Mouse (Mus musculus) olfactory bulb, adult 2 months (tissue): ENCODE measurements around the gene Krtap10-4. TPM values are rescaled to one million over a fixed set of nuclear protein-coding genes. Genes with fewer than 3 reads are reported as not detected.
"Not testable (repeated sequence)": the region's sequence is repeated elsewhere in the genome, so short reads cannot be mapped to it uniquely, and the experiment has no call there.

Experiments
- H3K27ac ChIP-seq: fragments of 200-500 bp; 2 replicates; pipeline ENCODE4 v1.5.1; 2012; ENCODE audit warnings: low read depth, low read length; ENCODE audit not compliant: insufficient read depth
- H3K4me1 ChIP-seq: fragments of 200-500 bp; 2 replicates; pipeline ENCODE4 v1.6.1; 2012; ENCODE audit warnings: low read length; ENCODE audit not compliant: control insufficient read depth, insufficient read depth
- H3K4me3 ChIP-seq: fragments of 200-500 bp; 2 replicates; pipeline ENCODE4 v1.5.1; 2012; ENCODE audit warnings: mild to moderate bottlenecking, low read depth, low read length, moderate library complexity; ENCODE audit not compliant: insufficient read depth
- CTCF ChIP-seq: fragments of 200-500 bp; IDR thresholded peaks from 2 replicates; pipeline ENCODE4 v1.5.1; 2012; ENCODE audit warnings: low read depth, mild to moderate bottlenecking, low read length, moderate library complexity; ENCODE audit not compliant: insufficient read depth
- POLR2A ChIP-seq: fragments of 200-500 bp; IDR thresholded peaks from 2 replicates; pipeline ENCODE4 v1.6.1; 2012; ENCODE audit warnings: mild to moderate bottlenecking, low read depth, low read length, moderate library complexity; ENCODE audit not compliant: insufficient read depth
- whole genome bisulfite sequencing: fragments of 180-500 bp; shearing (Covaris S2); methylation state at CpG from one replicate; pipeline ENCODE4 v1.1.7; 2018; 5-methylcytosine and 5-hydroxymethylcytosine counted together
- polyA plus RNA-seq: library from polyadenylated mRNA; stranded (reverse); fragments of >200 nt; gene quantifications from 2 replicates; pipeline ENCODE4 v1.2.4, GENCODE M21; 2012; ENCODE audit warnings: low replicate concordance; ENCODE audit not compliant: missing spikeins, insufficient read depth, insufficient read length

The Krtap10-4 gene
- polyA plus RNA-seq, 1 experiment, result not detected

- 53% methylated on average over 3 of the region's 3 CpGs for WGBS
- H3K27ac ChIP-seq, result no peak overlapping the region
- peaks cover 3% of the 10 kb centered on the region; the same call in 1 of the 2 replicates for H3K4me1 ChIP-seq
- TF ChIP-seq POLR2A (no peak), CTCF (no peak)
- H3K4me3 ChIP-seq, result no peak overlapping the region
These were observed 29.2 kb downstream of the Krtap10-4 start for GRCm38 (mm10) chr10:77797677-77798076.

- Histone ChIP-seq H3K27ac (no peak within 1 kb of the TSS), H3K4me1 (peaks cover 3% of the 10 kb centered on the region; the same call in 1 of the 2 replicates), H3K4me3 (no peak within 1 kb of the TSS)
- 73% methylated on average over 2 of the region's 2 CpGs for WGBS
- TF ChIP-seq POLR2A, result no peak
These were observed 31.9 kb downstream of the Krtap10-4 start, which contains the start of gene Gm9639 for GRCm38 (mm10) chr10:77794976-77795375. TSS of gene Gm9639 (minus strand) at chr10:77795076.

- Histone ChIP-seq H3K4me3 (no peak overlapping the region), H3K4me1 (no peaks in the 10 kb centered on the region), H3K27ac (no peak overlapping the region)
- TF ChIP-seq CTCF (no peak), POLR2A (no peak)
- 85% methylated on average over 2 of the region's 2 CpGs for WGBS
These were observed 38.3 kb downstream of the Krtap10-4 start for GRCm38 (mm10) chr10:77788621-77789020.

- 56% methylated on average over 1 of the region's 1 CpGs for WGBS
- H3K27ac ChIP-seq, H3K4me3 ChIP-seq, H3K4me1 ChIP-seq: not testable (repeated sequence)
These were observed 39.0 kb downstream of the Krtap10-4 start, which contains the start of gene Gm7137 for GRCm38 (mm10) chr10:77787876-77788275. TSS of gene Gm7137 (minus strand) at chr10:77788200.

GRCm38 (mm10) chr10:77783396-77783795 lies 43.5 kb downstream of the Krtap10-4 start:
- WGBS, result 93% methylated on average over 3 of the region's 3 CpGs
- not testable (repeated sequence) for H3K4me1 ChIP-seq, H3K27ac ChIP-seq, H3K4me3 ChIP-seq

GRCm38 (mm10) chr10:77782442-77782841 lies 44.5 kb downstream of the Krtap10-4 start, which contains the start of gene Gm3250:
TSS of gene Gm3250 (minus strand) at chr10:77782542.
- H3K4me1 ChIP-seq, H3K27ac ChIP-seq, H3K4me3 ChIP-seq: not testable (repeated sequence)
- whole genome bisulfite sequencing, result 75% methylated on average over 1 of the region's 1 CpGs

- 70% methylated on average over 1 of the region's 1 CpGs for WGBS
- not testable (repeated sequence) for H3K4me3 ChIP-seq, H3K4me1 ChIP-seq, H3K27ac ChIP-seq
These were observed 50.1 kb downstream of the Krtap10-4 start, which contains the start of gene Gm7138 for GRCm38 (mm10) chr10:77776844-77777243. TSS of gene Gm7138 (minus strand) at chr10:77776944.

Other genes with a start within 250 kb of the Krtap10-4 start
- not detected in 2 replicates for gene Pttg1ip, start 245.4 kb downstream of the Krtap10-4 start, polyA plus RNA-seq
- 414 TPM in 1 of 2 replicates, not detected in the other for gene Sumo3, start 221.0 kb downstream of the Krtap10-4 start, polyA plus RNA-seq
- not detected in 2 replicates for gene Gm49325, start 220.9 kb downstream of the Krtap10-4 start, polyA plus RNA-seq
- gene Ube2g2, start 204.8 kb downstream of the Krtap10-4 start, polyA plus RNA-seq, result not detected in 2 replicates
- not detected in 2 replicates for gene Tspear, start 140.5 kb downstream of the Krtap10-4 start, polyA plus RNA-seq
- gene Gm19402, start 136.3 kb downstream of the Krtap10-4 start, polyA plus RNA-seq, result not detected in 2 replicates
- gene Gm9508, start 129.9 kb downstream of the Krtap10-4 start, polyA plus RNA-seq, result not detected in 2 replicates
- gene Gm10272, start 120.5 kb downstream of the Krtap10-4 start, polyA plus RNA-seq, result not detected in 2 replicates
- gene Gm10024, start 115.6 kb downstream of the Krtap10-4 start, polyA plus RNA-seq, result not detected in 2 replicates
- gene Gm10142, start 111.3 kb downstream of the Krtap10-4 start, polyA plus RNA-seq, result not detected in 2 replicates
- not detected in 2 replicates for gene Krtap12-1, start 106.5 kb downstream of the Krtap10-4 start, polyA plus RNA-seq
- not detected in 2 replicates for gene Gm10100, start 100.6 kb downstream of the Krtap10-4 start, polyA plus RNA-seq
- gene Gm18596, start 84.5 kb downstream of the Krtap10-4 start, polyA plus RNA-seq, result not detected in 2 replicates
- not detected in 2 replicates for gene Gm9736, start 75.7 kb downstream of the Krtap10-4 start, polyA plus RNA-seq
- gene Gm3233, start 67.4 kb downstream of the Krtap10-4 start, polyA plus RNA-seq, result not detected in 2 replicates
- gene Gm3238, start 55.8 kb downstream of the Krtap10-4 start, polyA plus RNA-seq, result not detected in 2 replicates
- not detected in 2 replicates for gene Gm7138, start 50.2 kb downstream of the Krtap10-4 start, polyA plus RNA-seq
- gene Gm3250, start 44.6 kb downstream of the Krtap10-4 start, polyA plus RNA-seq, result not detected in 2 replicates
- not detected in 2 replicates for gene Gm7137, start 38.9 kb downstream of the Krtap10-4 start, polyA plus RNA-seq
- gene Gm9639, start 32.0 kb downstream of the Krtap10-4 start, polyA plus RNA-seq, result not detected in 2 replicates
- not detected in 2 replicates for gene Gm19668, start 28.0 kb downstream of the Krtap10-4 start, polyA plus RNA-seq
- not detected in 2 replicates for gene Gm9507, start 15.3 kb downstream of the Krtap10-4 start, polyA plus RNA-seq
- gene Gm2696, start 12.4 kb downstream of the Krtap10-4 start, polyA plus RNA-seq, result not detected in 2 replicates
- gene Krtap10-10, start 8.9 kb upstream of the Krtap10-4 start, polyA plus RNA-seq, result not detected in 2 replicates
- not detected in 2 replicates for gene Gm36176, start 19.7 kb upstream of the Krtap10-4 start, polyA plus RNA-seq
- not detected in 2 replicates for gene Gm10318, start 25.8 kb upstream of the Krtap10-4 start, polyA plus RNA-seq
- gene Gm3285, start 34.9 kb upstream of the Krtap10-4 start, polyA plus RNA-seq, result not detected in 2 replicates
- not detected in 2 replicates for gene Lrrc3, start 75.4 kb upstream of the Krtap10-4 start, polyA plus RNA-seq
- gene Trpm2, start 143.5 kb upstream of the Krtap10-4 start, polyA plus RNA-seq, result not detected in 2 replicates
- not detected in 2 replicates for gene 1810043G02Rik, start 151.4 kb upstream of the Krtap10-4 start, polyA plus RNA-seq
- gene Pfkl, start 183.0 kb upstream of the Krtap10-4 start, polyA plus RNA-seq, result not detected in 2 replicates
- gene Dnmt3l, start 214.9 kb upstream of the Krtap10-4 start, polyA plus RNA-seq, result not detected in 2 replicates
- not detected in 2 replicates for gene Aire, start 216.5 kb upstream of the Krtap10-4 start, polyA plus RNA-seq
- not detected in 2 replicates for gene Icosl, start 242.2 kb upstream of the Krtap10-4 start, polyA plus RNA-seq